Mouse (Mus musculus): ENCODE data around the gene Olfr672. TPM values are rescaled to one million over a fixed set of nuclear protein-coding genes. Genes with fewer than 3 reads are reported as not detected.
"Not testable (repeated sequence)": the region's sequence is repeated elsewhere in the genome, so short reads cannot be mapped to it uniquely, and the experiment has no call there.

Olfr672 gene
- not detected for total RNA-seq (2021)

- DNase-seq = no peak
These were observed at the start of gene Olfr672 for GRCm38 (mm10) chr7:105001929-105002328. TSS of gene Olfr672 (minus strand) at chr7:105002029.

GRCm38 (mm10) chr7:105033836-105034235 is 32.0 kb upstream of the Olfr672 start:
- not testable (repeated sequence) for DNase-seq

GRCm38 (mm10) chr7:105032398-105032797 is 30.6 kb upstream of the Olfr672 start, which contains the start of gene Olfr676:
TSS of gene Olfr676 (plus strand) at chr7:105032698.
- DNase-seq = no peak

GRCm38 (mm10) chr7:105028360-105028759 is 26.5 kb upstream of the Olfr672 start, which contains the start of gene Olfr675:
TSS of gene Olfr675 (minus strand) at chr7:105028460.
- DNase-seq = no peak

GRCm38 (mm10) chr7:105022530-105022929 is 20.7 kb upstream of the Olfr672 start:
- DNase-seq = no peak

- DNase-seq = no peak
These were observed 22.8 kb downstream of the Olfr672 start, which contains the start of gene Olfr671 for GRCm38 (mm10) chr7:104979026-104979425. TSS of gene Olfr671 (minus strand) at chr7:104979126.

- DNase-seq = not testable (repeated sequence)
These were observed 29.3 kb downstream of the Olfr672 start for GRCm38 (mm10) chr7:104972507-104972906.

- no peak for DNase-seq
These were observed 39.3 kb downstream of the Olfr672 start, which contains the start of gene Olfr670 for GRCm38 (mm10) chr7:104962520-104962919. TSS of gene Olfr670 (minus strand) at chr7:104962620.

- DNase-seq = not testable (repeated sequence)
These were observed 51.6 kb downstream of the Olfr672 start for GRCm38 (mm10) chr7:104950234-104950633.

Other genes with a start within 250 kb of the Olfr672 start
- not detected for gene Usp17le, start 224.6 kb downstream of the Olfr672 start, total RNA-seq (2021)
- gene Usp17lb, start 159.4 kb downstream of the Olfr672 start, total RNA-seq (2021) = not detected
- gene Usp17la, start 145.0 kb downstream of the Olfr672 start, total RNA-seq (2021) = not detected
- not detected for gene Olfr665, start 124.0 kb downstream of the Olfr672 start, total RNA-seq (2021)
- not detected for gene Olfr666, start 106.1 kb downstream of the Olfr672 start, total RNA-seq (2021)
- not detected for gene Olfr667, start 80.5 kb downstream of the Olfr672 start, total RNA-seq (2021)
- not detected for gene Olfr668, start 74.0 kb downstream of the Olfr672 start, total RNA-seq (2021)
- not detected for gene Olfr669, start 67.8 kb downstream of the Olfr672 start, total RNA-seq (2021)
- gene Olfr670, start 39.4 kb downstream of the Olfr672 start, total RNA-seq (2021) = not detected
- gene Olfr671, start 22.9 kb downstream of the Olfr672 start, total RNA-seq (2021) = not detected
- gene Olfr675, start 26.4 kb upstream of the Olfr672 start, total RNA-seq (2021) = not detected
- not detected for gene Olfr676, start 30.7 kb upstream of the Olfr672 start, total RNA-seq (2021)
- not detected for gene Olfr677, start 49.3 kb upstream of the Olfr672 start, total RNA-seq (2021)
- gene Olfr678, start 62.4 kb upstream of the Olfr672 start, total RNA-seq (2021) = not detected
- gene Olfr679, start 79.2 kb upstream of the Olfr672 start, total RNA-seq (2021) = not detected
- gene Olfr680-ps1, start 90.8 kb upstream of the Olfr672 start, total RNA-seq (2021) = not detected
- gene Olfr681, start 114.8 kb upstream of the Olfr672 start, total RNA-seq (2021) = not detected
- gene Olfr683, start 145.0 kb upstream of the Olfr672 start, total RNA-seq (2021) = not detected
- gene Olfr684, start 161.6 kb upstream of the Olfr672 start, total RNA-seq (2021) = not detected
- not detected for gene Olfr685, start 184.0 kb upstream of the Olfr672 start, total RNA-seq (2021)
- not detected for gene Olfr686, start 205.5 kb upstream of the Olfr672 start, total RNA-seq (2021)